Mouse (Mus musculus) stomach, embryonic 16.5 days (tissue): ENCODE data around the gene Olfr1100. TPM values are rescaled to one million over a fixed set of nuclear protein-coding genes. Genes with fewer than 3 reads are reported as not detected.

ENCODE experiments used
- ATAC-seq: fragments of 200-750 bp; cut with Nextera tagmentation; 2 replicates; pipeline ENCODE4 v1.8.0; 2017; ENCODE audit warnings: moderate number of reproducible peaks, moderate TSS enrichment; ENCODE audit not compliant: insufficient read depth, low FRiP score
- H3K27ac ChIP-seq: fragments of 300-500 bp; sonication (generic); 2 replicates; pipeline ENCODE4 v1.5.1; 2014; ENCODE audit warnings: low read length
- H3K27me3 ChIP-seq: fragments of 300-500 bp; sonication (generic); 2 replicates; pipeline ENCODE4 v1.6.1; 2014; ENCODE audit warnings: low read length, control low read depth, mixed read lengths; ENCODE audit not compliant: control insufficient read depth, insufficient read depth
- H3K36me3 ChIP-seq: fragments of 300-500 bp; sonication (generic); 2 replicates; pipeline ENCODE4 v1.6.1; 2014; ENCODE audit warnings: low read length; ENCODE audit not compliant: control insufficient read depth, insufficient read depth
- H3K4me1 ChIP-seq: fragments of 300-500 bp; sonication (generic); 2 replicates; pipeline ENCODE4 v1.6.1; 2014; ENCODE audit warnings: low read length, control low read depth, mixed read lengths; ENCODE audit not compliant: control insufficient read depth, insufficient read depth
- H3K4me2 ChIP-seq: fragments of 300-500 bp; sonication (generic); 2 replicates; pipeline ENCODE4 v1.6.1; 2014; ENCODE audit warnings: low read depth, low read length, mixed read lengths
- H3K4me3 ChIP-seq: fragments of 300-500 bp; sonication (generic); replicated peaks from 2 replicates; pipeline ENCODE4 v1.5.1; 2014; ENCODE audit warnings: mild to moderate bottlenecking, low read length
- H3K9ac ChIP-seq: fragments of 300-500 bp; sonication (generic); 2 replicates; pipeline ENCODE4 v1.6.1; 2014; ENCODE audit warnings: low read length
- H3K9me3 ChIP-seq: fragments of 300-500 bp; sonication (generic); replicated peaks from 2 replicates; pipeline ENCODE4 v1.6.1; 2016; ENCODE audit warnings: low read length, control low read depth; ENCODE audit not compliant: control insufficient read depth
- WGBS: fragments of 180-500 bp; shearing (Covaris S2); extraction: QIAGEN DNeasy Blood & Tissue Kit; methylation state at CpG from one replicate; pipeline ENCODE4 v1.1.7; 2014; 5-methylcytosine and 5-hydroxymethylcytosine counted together
- polyA plus RNA-seq: library from polyadenylated mRNA; unstranded; fragments of >200 nt; fragmentation: Nextera tagmentation; extraction: Ambion mirVana; gene quantifications from 2 replicates; pipeline ENCODE4 v1.2.1, GENCODE M21; 2015

Olfr1100 gene
- not detected in 2 replicates for polyA plus RNA-seq

DNA sequence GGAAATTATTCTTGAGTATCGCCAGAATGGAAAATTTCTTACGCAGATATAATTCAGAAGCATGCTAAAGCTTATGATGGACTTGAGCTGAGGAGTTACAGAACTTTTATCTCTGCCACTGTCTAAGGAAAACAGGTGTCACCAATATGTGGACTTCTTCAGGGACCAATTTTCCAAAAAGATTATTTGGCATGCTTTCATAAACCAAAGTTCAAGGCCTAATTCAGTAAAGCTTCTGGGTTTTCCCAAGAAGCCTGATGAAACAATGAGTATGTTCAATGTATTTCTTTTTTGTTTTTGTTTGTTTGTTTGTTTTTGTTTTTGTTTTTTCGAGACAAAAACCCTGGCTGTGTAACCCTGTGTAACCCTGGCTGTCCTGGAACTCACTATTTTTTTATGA is at the start of gene Olfr1100:
Gene Olfr1100 (minus strand): TSS at position 101 of the 400 bp plus-strand sequence.
- no peak for ATAC-seq
- no peaks in the 10 kb centered on the region for H3K9me3 ChIP-seq
- H3K27ac ChIP-seq: no peak within 1 kb of the TSS
- 73% methylated on average over 3 of the region's 3 CpGs for WGBS
- H3K9ac ChIP-seq: no peak within 1 kb of the TSS
- H3K36me3 ChIP-seq: no peaks in the 10 kb centered on the region
- H3K4me1 ChIP-seq: no peaks in the 10 kb centered on the region
- H3K27me3 ChIP-seq: no peaks in the 10 kb centered on the region
- H3K4me2 ChIP-seq: no peak within 1 kb of the TSS
- no peak within 1 kb of the TSS for H3K4me3 ChIP-seq

DNA sequence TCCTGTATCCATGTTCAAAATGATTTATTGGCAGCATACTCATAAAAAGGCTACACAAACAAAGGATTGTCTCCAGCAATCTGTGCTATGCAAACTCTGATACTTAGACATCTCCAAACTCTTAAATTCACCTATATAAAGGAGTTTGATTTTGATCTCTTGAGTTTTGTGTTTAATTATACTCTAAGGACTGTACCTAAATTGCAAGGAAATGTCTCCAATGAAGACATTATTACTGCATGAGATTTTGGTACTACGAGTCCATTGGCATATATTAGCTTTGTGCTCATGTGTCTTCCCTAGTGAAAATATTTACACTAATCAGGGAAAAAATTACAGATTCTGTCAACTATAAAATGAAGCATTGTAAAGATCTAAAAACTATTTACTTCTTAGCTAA is 47.2 kb upstream of the Olfr1100 start, which contains the start of gene Olfr1104:
Gene Olfr1104 (minus strand): TSS at position 101 of the 400 bp plus-strand sequence.
- WGBS: 69% methylated on average over 1 of the region's 1 CpGs
- Histone ChIP-seq H3K9me3 (no peaks in the 10 kb centered on the region), H3K4me3 (no peak within 1 kb of the TSS), H3K27me3 (no peaks in the 10 kb centered on the region), H3K9ac (no peak within 1 kb of the TSS), H3K4me2 (no peak within 1 kb of the TSS), H3K4me1 (no peaks in the 10 kb centered on the region), H3K27ac (no peak within 1 kb of the TSS), H3K36me3 (no peaks in the 10 kb centered on the region)
- ATAC-seq: no peak

DNA sequence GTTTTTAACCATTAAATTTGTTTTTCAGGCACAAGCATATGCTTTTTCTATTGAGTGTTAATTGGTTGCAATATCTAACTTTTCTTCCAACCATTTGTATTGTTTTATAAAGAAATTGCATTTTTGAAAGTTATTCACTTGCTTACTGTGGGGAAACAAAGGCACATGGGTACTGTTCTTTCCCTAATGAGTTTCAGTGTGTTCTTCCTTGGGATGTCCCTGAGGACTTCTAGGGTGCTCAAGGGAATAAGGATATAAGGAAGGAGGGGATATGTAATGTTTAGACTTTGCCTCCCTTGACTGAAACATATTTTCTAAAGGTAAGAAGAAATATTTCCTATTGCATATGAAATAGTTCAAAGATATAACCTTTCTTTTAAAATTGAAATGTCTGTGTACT is 18.3 kb upstream of the Olfr1100 start, which contains the start of gene Olfr1102:
Gene Olfr1102 (plus strand): TSS at position 301 of the 400 bp plus-strand sequence.
- no peak within 1 kb of the TSS for H3K27ac ChIP-seq
- no peaks in the 10 kb centered on the region for H3K4me1 ChIP-seq
- H3K4me2 ChIP-seq: no peak within 1 kb of the TSS
- no peaks in the 10 kb centered on the region for H3K9me3 ChIP-seq
- H3K36me3 ChIP-seq: no peaks in the 10 kb centered on the region
- H3K9ac ChIP-seq: no peak within 1 kb of the TSS
- no peaks in the 10 kb centered on the region for H3K27me3 ChIP-seq
- no peak within 1 kb of the TSS for H3K4me3 ChIP-seq
- ATAC-seq: no peak

DNA sequence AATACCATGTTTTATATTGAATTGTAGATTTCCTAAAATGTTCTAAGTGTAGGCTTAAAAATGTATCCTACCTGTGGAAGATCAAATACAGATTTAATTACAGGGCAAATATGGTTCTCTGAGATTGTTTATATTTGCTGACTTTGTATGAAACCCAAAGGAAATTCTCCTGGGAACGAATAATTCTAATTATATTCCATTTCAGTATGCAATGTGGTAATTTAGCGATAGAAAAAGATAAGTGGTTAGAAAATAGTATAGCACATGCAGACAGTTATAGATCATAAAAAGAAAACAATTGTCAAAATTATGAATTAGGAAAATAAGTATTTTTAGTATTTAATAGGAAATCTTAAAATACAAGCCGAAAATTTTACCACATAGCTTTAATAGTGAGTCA is 11.4 kb upstream of the Olfr1100 start, which contains the start of gene Olfr1101:
Gene Olfr1101 (minus strand): TSS at position 101 of the 400 bp plus-strand sequence.
- Histone ChIP-seq H3K27me3 (no peaks in the 10 kb centered on the region), H3K36me3 (no peaks in the 10 kb centered on the region), H3K9ac (no peak within 1 kb of the TSS), H3K4me3 (no peak within 1 kb of the TSS), H3K4me1 (no peaks in the 10 kb centered on the region), H3K9me3 (no peaks in the 10 kb centered on the region), H3K27ac (no peak within 1 kb of the TSS), H3K4me2 (no peak within 1 kb of the TSS)
- no peak for ATAC-seq
- WGBS: 73% methylated on average over 3 of the region's 3 CpGs

DNA sequence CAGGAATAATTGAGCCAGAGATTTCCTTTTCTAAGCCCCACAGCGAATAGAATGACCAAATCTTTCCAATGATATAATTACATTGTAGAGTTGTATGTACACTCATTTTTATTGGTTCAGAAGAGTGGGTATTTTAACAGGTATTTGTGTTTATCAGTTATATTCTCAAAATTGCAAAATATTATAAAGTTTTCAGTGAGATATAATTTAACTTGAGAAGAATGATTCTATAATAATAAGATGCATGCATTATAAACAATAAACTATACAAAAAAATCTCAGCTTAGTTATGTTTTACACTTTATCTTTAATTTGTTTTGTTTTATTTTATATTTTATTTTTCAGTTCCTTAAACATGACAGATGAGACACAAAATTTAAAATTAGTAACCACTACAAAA is 19.2 kb downstream of the Olfr1100 start, which contains the start of gene Olfr1099:
Gene Olfr1099 (minus strand): TSS at position 101 of the 400 bp plus-strand sequence.
- H3K4me2 ChIP-seq: no peak within 1 kb of the TSS
- H3K36me3 ChIP-seq: no peaks in the 10 kb centered on the region
- ATAC-seq: no peak
- H3K27me3 ChIP-seq: no peaks in the 10 kb centered on the region
- whole genome bisulfite sequencing: 83% methylated on average over 1 of the region's 1 CpGs
- no peaks in the 10 kb centered on the region for H3K4me1 ChIP-seq
- H3K27ac ChIP-seq: no peak within 1 kb of the TSS
- no peak within 1 kb of the TSS for H3K9ac ChIP-seq
- no peak within 1 kb of the TSS for H3K4me3 ChIP-seq
- no peaks in the 10 kb centered on the region for H3K9me3 ChIP-seq

DNA sequence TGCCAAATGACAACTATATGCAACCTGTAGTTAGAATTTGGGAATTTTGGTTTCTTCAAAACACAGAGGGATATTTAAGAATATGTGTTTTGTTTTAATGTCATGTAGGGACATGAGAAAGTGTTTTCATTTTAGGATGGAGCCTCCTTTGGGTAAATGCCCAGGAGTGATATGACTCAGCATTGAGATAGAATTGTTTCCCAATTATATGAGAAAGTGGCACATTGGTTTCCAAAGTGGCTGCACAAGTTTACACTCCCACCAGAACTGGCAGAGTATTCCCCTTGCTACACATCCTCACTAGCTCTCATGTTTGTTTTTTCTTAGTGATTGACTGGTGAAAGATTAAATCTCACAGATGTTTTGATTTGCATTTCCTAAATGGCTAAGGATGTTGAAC is 53.2 kb downstream of the Olfr1100 start:
- H3K4me1 ChIP-seq: no peaks in the 10 kb centered on the region
- no peak overlapping the region for H3K4me3 ChIP-seq
- no peak for ATAC-seq
- H3K9me3 ChIP-seq: no peaks in the 10 kb centered on the region
- H3K4me2 ChIP-seq: no peak overlapping the region
- no peak overlapping the region for H3K9ac ChIP-seq
- H3K36me3 ChIP-seq: no peaks in the 10 kb centered on the region
- H3K27ac ChIP-seq: no peak overlapping the region
- no peaks in the 10 kb centered on the region for H3K27me3 ChIP-seq

Other genes with a start within 250 kb of the Olfr1100 start
- gene Olfr1089, start 246.3 kb downstream of the Olfr1100 start, polyA plus RNA-seq: not detected in 2 replicates
- gene Olfr1090, start 221.0 kb downstream of the Olfr1100 start, polyA plus RNA-seq: not detected in 2 replicates
- not detected in 2 replicates for gene Olfr1093, start 197.5 kb downstream of the Olfr1100 start, polyA plus RNA-seq
- not detected in 2 replicates for gene Olfr141, start 169.9 kb downstream of the Olfr1100 start, polyA plus RNA-seq
- gene Olfr1094, start 155.3 kb downstream of the Olfr1100 start, polyA plus RNA-seq: not detected in 2 replicates
- gene Olfr1095, start 128.3 kb downstream of the Olfr1100 start, polyA plus RNA-seq: not detected in 2 replicates
- not detected in 2 replicates for gene Gm13723, start 105.2 kb downstream of the Olfr1100 start, polyA plus RNA-seq
- gene Olfr1097, start 87.7 kb downstream of the Olfr1100 start, polyA plus RNA-seq: not detected in 2 replicates
- not detected in 2 replicates for gene Olfr1098, start 55.4 kb downstream of the Olfr1100 start, polyA plus RNA-seq
- gene Olfr1099, start 19.3 kb downstream of the Olfr1100 start, polyA plus RNA-seq: not detected in 2 replicates
- not detected in 2 replicates for gene Olfr1101, start 11.3 kb upstream of the Olfr1100 start, polyA plus RNA-seq
- gene Olfr1102, start 18.4 kb upstream of the Olfr1100 start, polyA plus RNA-seq: not detected in 2 replicates
- gene Olfr1104, start 47.1 kb upstream of the Olfr1100 start, polyA plus RNA-seq: not detected in 2 replicates
- gene Olfr1105, start 56.6 kb upstream of the Olfr1100 start, polyA plus RNA-seq: not detected in 2 replicates
- not detected in 2 replicates for gene Olfr1106, start 72.3 kb upstream of the Olfr1100 start, polyA plus RNA-seq
- not detected in 2 replicates for gene Olfr1107, start 95.9 kb upstream of the Olfr1100 start, polyA plus RNA-seq
- not detected in 2 replicates for gene Olfr1109, start 116.1 kb upstream of the Olfr1100 start, polyA plus RNA-seq
- gene Olfr259, start 134.6 kb upstream of the Olfr1100 start, polyA plus RNA-seq: not detected in 2 replicates
- gene Olfr1110, start 160.3 kb upstream of the Olfr1100 start, polyA plus RNA-seq: not detected in 2 replicates
- gene Olfr1111, start 172.7 kb upstream of the Olfr1100 start, polyA plus RNA-seq: not detected in 2 replicates
- gene Olfr1112, start 207.8 kb upstream of the Olfr1100 start, polyA plus RNA-seq: not detected in 2 replicates
- gene Olfr1113, start 229.0 kb upstream of the Olfr1100 start, polyA plus RNA-seq: not detected in 2 replicates